Mouse (Mus musculus): Measurements from ENCODE around the gene Nup85. TPM values are rescaled to one million over a fixed set of nuclear protein-coding genes. Genes with fewer than 3 reads are reported as not detected.
A peak's percentile ranks its signal among the peaks of the same experiment; 100 is the strongest.
"Not testable (repeated sequence)": the region's sequence is repeated elsewhere in the genome, so short reads cannot be mapped to it uniquely, and the experiment has no call there.

Gene Nup85
- 10 to 100 TPM in 25 of 26 experiments, 1 to 10 TPM in 1; 10.0 to 98.2 (median 49.3) TPM for total RNA-seq (2018; cell fraction: chromatin; rRNA removed)
- total RNA-seq (2018; cell fraction: cytosol; rRNA removed): 10 to 100 TPM in 25 of 26 experiments, 1 to 10 TPM in 1; 8.5 to 19.6 (median 14.7) TPM
- total RNA-seq (2018; cell fraction: nucleus; rRNA removed): 100 to 1,000 TPM in 1 of 26 experiments, 10 to 100 TPM in 24, 1 to 10 TPM in 1; 8.9 to 116 (median 27.8) TPM
- polyA plus RNA-seq (2018): 11.4 to 41.8 TPM (median 14.7 TPM) in 3 replicates

GRCm38 (mm10) chr11:115564064-115564809 is at the start of gene Nup85:
Nup85 (plus strand) TSS chr11:115564434.
- peaks cover 4% of the 10 kb centered on the region for H3K36me3 ChIP-seq (ENCODE audit: inconsistent target)
- H3K79me2 ChIP-seq (ENCODE audit: inconsistent target): peaks cover 18% of the 10 kb centered on the region
- WGBS (ENCODE audit: missing documents): under 1% methylated on average over 42 of the region's 42 CpGs
- H3K27ac ChIP-seq: peak within 1 kb of the TSS; percentile 89
- H3K4me3 ChIP-seq (ENCODE audit: inconsistent target): peak within 1 kb of the TSS; percentile 90

- Histone ChIP-seq H3K4me3 (ENCODE audit: inconsistent target) (no peak overlapping the region), H3K27ac (peak overlapping the region; percentile 82; the same call in 1 of the 2 replicates), H3K79me2 (ENCODE audit: inconsistent target) (peaks cover 37% of the 10 kb centered on the region), H3K36me3 (ENCODE audit: inconsistent target) (no peaks in the 10 kb centered on the region)
- WGBS (ENCODE audit: missing documents): 81% methylated on average over 6 of the region's 6 CpGs
These were observed 49.2 kb upstream of the Nup85 start for GRCm38 (mm10) chr11:115515021-115515420.

GRCm38 (mm10) chr11:115516942-115517341 is 47.3 kb upstream of the Nup85 start:
- H3K36me3 ChIP-seq (ENCODE audit: inconsistent target): no peaks in the 10 kb centered on the region
- H3K27ac ChIP-seq: no peak overlapping the region
- H3K79me2 ChIP-seq (ENCODE audit: inconsistent target): peaks cover 18% of the 10 kb centered on the region
- no peak overlapping the region for H3K4me3 ChIP-seq (ENCODE audit: inconsistent target)
- 94% methylated on average over 5 of the region's 5 CpGs for WGBS (ENCODE audit: missing documents)

GRCm38 (mm10) chr11:115518693-115519092 is 45.5 kb upstream of the Nup85 start:
- 93% methylated on average over 9 of the region's 9 CpGs for WGBS (ENCODE audit: missing documents)
- H3K4me3 ChIP-seq (ENCODE audit: inconsistent target): no peak overlapping the region
- peaks cover 5% of the 10 kb centered on the region; the same call in 1 of the 2 replicates for H3K36me3 ChIP-seq (ENCODE audit: inconsistent target)
- H3K27ac ChIP-seq: no peak overlapping the region
- peaks cover 5% of the 10 kb centered on the region for H3K79me2 ChIP-seq (ENCODE audit: inconsistent target)

- WGBS (ENCODE audit: missing documents): 43% methylated on average over 2 of the region's 3 CpGs
- Histone ChIP-seq H3K4me3 (ENCODE audit: inconsistent target) (no peak overlapping the region), H3K36me3 (ENCODE audit: inconsistent target) (peaks cover 11% of the 10 kb centered on the region; the same call in 1 of the 2 replicates), H3K79me2 (ENCODE audit: inconsistent target) (no peaks in the 10 kb centered on the region; the same call in 1 of the 2 replicates), H3K27ac (no peak overlapping the region)
These were observed 44.7 kb upstream of the Nup85 start for GRCm38 (mm10) chr11:115519581-115519980.

GRCm38 (mm10) chr11:115520218-115520617 is 44.0 kb upstream of the Nup85 start:
- H3K79me2 ChIP-seq (ENCODE audit: inconsistent target): peaks cover under 1% of the 10 kb centered on the region; the same call in 1 of the 2 replicates
- H3K36me3 ChIP-seq (ENCODE audit: inconsistent target): peaks cover 13% of the 10 kb centered on the region
- no peak overlapping the region for H3K27ac ChIP-seq
- H3K4me3 ChIP-seq (ENCODE audit: inconsistent target): no peak overlapping the region
- 96% methylated on average over 2 of the region's 2 CpGs for WGBS (ENCODE audit: missing documents)

- no peak overlapping the region for H3K4me3 ChIP-seq (ENCODE audit: inconsistent target)
- H3K27ac ChIP-seq: no peak overlapping the region
- H3K36me3 ChIP-seq (ENCODE audit: inconsistent target): peaks cover 21% of the 10 kb centered on the region
- peaks cover 9% of the 10 kb centered on the region; the same call in 1 of the 2 replicates for H3K79me2 ChIP-seq (ENCODE audit: inconsistent target)
- 89% methylated on average over 4 of the region's 4 CpGs for WGBS (ENCODE audit: missing documents)
These were observed 43.2 kb upstream of the Nup85 start for GRCm38 (mm10) chr11:115521080-115521479.

GRCm38 (mm10) chr11:115522238-115522637 is 42.0 kb upstream of the Nup85 start:
- H3K27ac ChIP-seq: no peak overlapping the region
- H3K4me3 ChIP-seq (ENCODE audit: inconsistent target): no peak overlapping the region
- peaks cover 33% of the 10 kb centered on the region for H3K36me3 ChIP-seq (ENCODE audit: inconsistent target)
- H3K79me2 ChIP-seq (ENCODE audit: inconsistent target): peaks cover 21% of the 10 kb centered on the region
- 92% methylated on average over 2 of the region's 2 CpGs for WGBS (ENCODE audit: missing documents)

GRCm38 (mm10) chr11:115522703-115523102 is 41.5 kb upstream of the Nup85 start:
- Histone ChIP-seq H3K36me3 (ENCODE audit: inconsistent target) (peaks cover 38% of the 10 kb centered on the region), H3K4me3 (ENCODE audit: inconsistent target) (no peak overlapping the region), H3K79me2 (ENCODE audit: inconsistent target) (peaks cover 26% of the 10 kb centered on the region), H3K27ac (no peak overlapping the region)
- 92% methylated on average over 2 of the region's 2 CpGs for WGBS (ENCODE audit: missing documents)

- WGBS (ENCODE audit: missing documents): 85% methylated on average over 3 of the region's 3 CpGs
- H3K27ac ChIP-seq; H3K4me3 ChIP-seq (ENCODE audit: inconsistent target): not testable (repeated sequence)
- Histone ChIP-seq H3K36me3 (ENCODE audit: inconsistent target) (peaks cover 56% of the 10 kb centered on the region), H3K79me2 (ENCODE audit: inconsistent target) (peaks cover 63% of the 10 kb centered on the region)
These were observed 37.8 kb upstream of the Nup85 start for GRCm38 (mm10) chr11:115526446-115526845.

GRCm38 (mm10) chr11:115534759-115535371 is 29.4 kb upstream of the Nup85 start:
- Histone ChIP-seq H3K79me2 (ENCODE audit: inconsistent target) (peaks cover 55% of the 10 kb centered on the region), H3K4me3 (ENCODE audit: inconsistent target) (peak overlapping the region; percentile 79), H3K36me3 (ENCODE audit: inconsistent target) (peaks cover 20% of the 10 kb centered on the region), H3K27ac (peak overlapping the region; percentile 48)
- WGBS (ENCODE audit: missing documents): 3% methylated on average over 11 of the region's 11 CpGs

- H3K4me3 ChIP-seq (ENCODE audit: inconsistent target): peak overlapping the region; percentile 79
- 2% methylated on average over 55 of the region's 84 CpGs for WGBS (ENCODE audit: missing documents)
These were observed 28.7 kb upstream of the Nup85 start for GRCm38 (mm10) chr11:115535401-115536037.

GRCm38 (mm10) chr11:115536038-115536681 is 28.1 kb upstream of the Nup85 start, which contains the start of gene Sumo2:
Sumo2 (minus strand) TSS chr11:115536276.
- Histone ChIP-seq H3K4me3 (ENCODE audit: inconsistent target) (peak within 1 kb of the TSS; percentile 79), H3K36me3 (ENCODE audit: inconsistent target) (peaks cover 13% of the 10 kb centered on the region), H3K79me2 (ENCODE audit: inconsistent target) (peaks cover 42% of the 10 kb centered on the region), H3K27ac (peak within 1 kb of the TSS; percentile 52)
- 2% methylated on average over 42 of the region's 70 CpGs for WGBS (ENCODE audit: missing documents)

More at GRCm38 (mm10) chr11:115535401-115536037, 28.7 kb upstream of the Nup85 start:
- Histone ChIP-seq H3K79me2 (ENCODE audit: inconsistent target) (peaks cover 49% of the 10 kb centered on the region), H3K36me3 (ENCODE audit: inconsistent target) (peaks cover 14% of the 10 kb centered on the region), H3K27ac (peak overlapping the region; percentile 48)

Measured in macrophage (primary cell).